Comparison of ENCODE assay signal across 18 mouse cellular contexts in genomic region chr6:80865809-80866603, GRCm38 (mm10).
DNase-seq lines count a peak whose midpoint lies in the region; ATAC-seq and TF ChIP-seq lines count a peak whose summit lies in the region.
"Had no signal": no experiment of that assay in that cellular context is flagged by ENCODE, and none has a peak within 500 bp of the region (broad histone marks: within the 10 kb centered on the region; RNA-seq: fewer than 3 reads in every experiment).

No protein-coding gene starts in this region.

- intact Hi-C loops in left cerebral cortex, adult 2 months (cut with DNase I): no loop called here
- intact Hi-C loops in left cerebral cortex, postnatal 36 days (cut with DNase I): loop anchor here (10.0 kb wide), 1 partner anchor 549 kb away; no protein-coding TSS in a partner anchor

- peak; percentile 86 for ATAC-seq in forebrain, embryonic 14.5 days
- ATAC-seq in forebrain, embryonic 12.5 days (ENCODE audit: low FRiP score): no peak
- ATAC-seq: intestine, embryonic 16.5 days had no signal

- H3K27ac ChIP-seq in forebrain, embryonic 14.5 days (ENCODE audit: low read depth, low read length): no peak overlapping the region
- H3K27ac ChIP-seq in forebrain, embryonic 12.5 days: no peak overlapping the region
- peak overlapping the region; percentile 57; the same call in 1 of the 2 replicates for H3K27ac ChIP-seq in left cerebral cortex, adult 2 months
- H3K27ac ChIP-seq: embryonic facial prominence, embryonic 13.5 days; gastrocnemius, adult 2 months; heart, embryonic 13.5 days; hindbrain, embryonic 15.5 days had no signal

- no peak overlapping the region for H3K4me3 ChIP-seq in forebrain, embryonic 14.5 days (ENCODE audit: low read depth, low read length)
- H3K4me3 ChIP-seq in forebrain, embryonic 12.5 days (replicated peaks): no peak overlapping the region
- no peak overlapping the region for H3K4me3 ChIP-seq in left cerebral cortex, adult 2 months
- H3K4me3 ChIP-seq: embryonic facial prominence, embryonic 13.5 days; gastrocnemius, adult 2 months; heart, embryonic 13.5 days; hindbrain, embryonic 15.5 days had no signal

- no peaks in the 10 kb centered on the region for H3K9me3 ChIP-seq in forebrain, embryonic 14.5 days (replicated peaks; ENCODE audit: control insufficient read depth, low read length)
- H3K9me3 ChIP-seq in forebrain, embryonic 12.5 days: no peaks in the 10 kb centered on the region
- H3K9me3 ChIP-seq: embryonic facial prominence, embryonic 13.5 days; heart, embryonic 13.5 days; hindbrain, embryonic 15.5 days had no signal

- no peaks in the 10 kb centered on the region for H3K4me1 ChIP-seq in forebrain, embryonic 14.5 days (ENCODE audit: control insufficient read depth, insufficient read depth, low read length)
- no peaks in the 10 kb centered on the region for H3K4me1 ChIP-seq in forebrain, embryonic 12.5 days
- H3K4me1 ChIP-seq: embryonic facial prominence, embryonic 13.5 days; heart, embryonic 13.5 days; hindbrain, embryonic 15.5 days had no signal

- H3K36me3 ChIP-seq in forebrain, embryonic 14.5 days (ENCODE audit: control insufficient read depth, insufficient read depth, low read length): no peaks in the 10 kb centered on the region
- no peaks in the 10 kb centered on the region for H3K36me3 ChIP-seq in forebrain, embryonic 12.5 days (replicated peaks)
- H3K36me3 ChIP-seq: embryonic facial prominence, embryonic 13.5 days; heart, embryonic 13.5 days; hindbrain, embryonic 15.5 days had no signal

- DNase-seq in forebrain, embryonic 14.5 days (ENCODE audit: low spot score): peak; percentile 86
- DNase-seq in left cerebral cortex, adult 2 months (ENCODE audit: extremely low spot score in 1 of 2, low spot score in 2 of 2): no peak
- no peak for DNase-seq in left cerebral cortex, postnatal 36 days (ENCODE audit: low spot score in 2 of 2)
- peak; percentile 88 for DNase-seq in brain, embryonic 14.5 days (ENCODE audit: low read depth)
- DNase-seq in telencephalon, adult 2 months (ENCODE audit: low read depth, low spot score): peak; percentile 68
- DNase-seq in thymus, postnatal 25 days: no peak
- DNase-seq: adrenal gland, postnatal 14 days; cerebellum, adult 11 months; cerebellum, adult 8-10 months; cerebellum, postnatal 25 days; gastrocnemius, adult 2 months; gastrocnemius, postnatal 25 days; heart, postnatal 36 days had no signal

- 67% methylated on average over 6 of the region's 6 CpGs for WGBS in forebrain, embryonic 14.5 days
- 78% methylated on average over 6 of the region's 6 CpGs for WGBS in forebrain, embryonic 12.5 days

- no peak overlapping the region for H3K4me2 ChIP-seq in forebrain, embryonic 14.5 days (ENCODE audit: low read length)
- H3K4me2 ChIP-seq in forebrain, embryonic 12.5 days: no peak overlapping the region
- H3K4me2 ChIP-seq: embryonic facial prominence, embryonic 13.5 days; heart, embryonic 13.5 days; hindbrain, embryonic 15.5 days had no signal

- no peak overlapping the region for H3K9ac ChIP-seq in forebrain, embryonic 14.5 days (ENCODE audit: low read length)
- no peak overlapping the region for H3K9ac ChIP-seq in forebrain, embryonic 12.5 days
- H3K9ac ChIP-seq: embryonic facial prominence, embryonic 13.5 days; heart, embryonic 13.5 days; hindbrain, embryonic 15.5 days had no signal

- H3K27me3 ChIP-seq in forebrain, embryonic 14.5 days (replicated peaks; ENCODE audit: control insufficient read depth, insufficient read depth, low read length): no peaks in the 10 kb centered on the region
- no peaks in the 10 kb centered on the region for H3K27me3 ChIP-seq in forebrain, embryonic 12.5 days
- H3K27me3 ChIP-seq: embryonic facial prominence, embryonic 13.5 days; heart, embryonic 13.5 days; hindbrain, embryonic 15.5 days had no signal

- TF ChIP-seq POLR2A in brain, embryonic 14.5 days (IDR thresholded peaks at IDR 0.05; ENCODE audit: borderline replicate concordance, extremely low read depth, insufficient read depth, insufficient read length, poor library complexity, severe bottlenecking): no peak

- TF ChIP-seq CTCF in left cerebral cortex, adult 2 months (IDR thresholded peaks at IDR 0.05): no peak
- no peak for TF ChIP-seq CTCF in brain, embryonic 14.5 days (IDR thresholded peaks at IDR 0.05; ENCODE audit: borderline replicate concordance, extremely low read depth, insufficient read depth, insufficient read length)

Comparison
In these comparisons a context has a peak if more than half of its experiments do, and no peak if none do; other contexts are left out.
1. DNase-seq: peak in forebrain, embryonic 14.5 days (single experiment), brain, embryonic 14.5 days (single experiment) and telencephalon, adult 2 months (single experiment); none in left cerebral cortex, adult 2 months (0 of 2), left cerebral cortex, postnatal 36 days (0 of 2) and thymus, postnatal 25 days (single experiment).